Mouse (Mus musculus) left cerebral cortex, postnatal 25 days (tissue): ENCODE measurements at regions not wholly inside any gene's neighbourhood (a gene's known extent, or its start where the extent isn't known, plus 50 kb on each side); places are given as distances from the start of the nearest gene placed in this dataset.

Experiments used
- DNase-seq, 2 experiments: peaks; one replicate each; pipeline ENCODE4 v3.0.0; 2022; ENCODE audit warnings: low spot score in 2 of 2, mixed read lengths in 1 of 2
- intact Hi-C: fragments of 180-260 bp; cut with DNase I; formaldehyde crosslinking; loops from one replicate; pipeline ENCODE4 v1.15.1; 2025
- microRNA-seq, 2 experiments: library from miRNA; unstranded; fragments of <30 nt; microRNA quantifications; one replicate each; pipeline ENCODE4 v1.2.0; 2022

DNA sequence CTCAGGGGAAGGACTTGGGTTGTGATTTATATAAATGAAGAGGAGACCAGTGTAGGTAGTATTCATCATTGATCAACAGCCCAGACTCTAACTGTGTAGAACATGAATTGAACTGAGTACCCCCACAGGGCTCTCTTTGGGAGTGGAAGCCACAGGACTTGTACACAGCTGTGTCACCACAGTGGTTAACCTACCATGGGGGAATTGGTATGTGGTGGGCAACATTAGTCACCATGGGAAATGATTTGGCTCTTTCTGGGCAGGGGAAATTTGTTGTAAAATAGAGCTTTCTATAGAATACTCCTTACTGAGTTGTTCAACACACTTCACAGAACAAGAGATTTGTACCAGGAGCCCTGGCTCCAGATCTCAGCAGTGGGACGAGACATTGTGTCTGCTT is 87.3 kb upstream of the Prdm1 start:
- DNase-seq = no peak
- intact Hi-C loops = no loop called here

- intact Hi-C loops = no loop called here
- no peak for DNase-seq
These were observed 84.3 kb upstream of the Prdm1 start for GRCm38 (mm10) chr10:44612571-44612970.

GRCm38 (mm10) chr10:44611399-44611798 is 83.1 kb upstream of the Prdm1 start:
- intact Hi-C loops = no loop called here
- DNase-seq = no peak

GRCm38 (mm10) chr10:44609187-44609586 is 80.9 kb upstream of the Prdm1 start:
- no peak for DNase-seq
- intact Hi-C loops = no loop called here

GRCm38 (mm10) chr10:44607334-44607851 is 79.1 kb upstream of the Prdm1 start:
- DNase-seq = peak in 1 of 2 experiments; percentile 47
- intact Hi-C loops = no loop called here

DNA sequence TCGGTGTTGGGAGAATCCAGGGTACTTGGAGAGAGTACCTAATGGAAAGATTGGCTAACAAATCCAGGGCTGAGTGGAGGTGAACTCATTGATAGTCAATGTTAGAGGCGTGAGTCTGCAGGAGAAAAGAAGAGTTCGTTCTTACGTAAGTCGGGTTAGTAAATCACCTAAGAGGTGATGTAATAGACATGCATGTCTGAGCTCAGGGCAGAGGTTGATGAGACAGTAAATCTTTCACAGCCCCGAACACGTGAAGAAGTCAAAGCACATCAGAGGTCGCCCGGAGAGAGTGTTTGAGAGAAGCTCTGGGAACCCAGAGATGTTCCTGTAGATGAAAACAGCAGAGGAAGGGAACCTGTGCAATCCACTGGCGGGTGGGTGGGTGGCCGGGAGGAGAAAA is 76.2 kb upstream of the Prdm1 start:
- no peak for DNase-seq

DNA sequence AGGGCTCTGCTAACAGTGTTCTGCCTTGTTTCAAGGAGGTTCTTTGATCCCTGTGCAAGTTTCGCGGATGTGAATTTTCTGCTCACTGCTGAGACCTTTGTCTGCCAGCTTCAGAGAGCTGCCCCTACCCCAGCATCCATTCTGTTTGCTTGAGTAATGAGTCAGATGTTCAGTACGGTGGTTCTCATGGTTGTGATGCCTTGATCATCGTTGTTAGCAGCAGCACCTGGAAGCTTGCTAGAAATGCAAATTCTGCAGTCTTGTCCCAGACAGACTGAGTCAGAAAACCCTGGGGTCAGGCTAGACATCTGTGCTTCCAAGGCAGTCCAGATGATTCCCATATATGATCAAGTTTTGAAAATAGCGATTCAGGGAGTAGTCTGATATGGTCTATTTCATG is 75.2 kb upstream of the Prdm1 start:
- intact Hi-C loops = no loop called here
- DNase-seq = no peak

More for the DNA sequence above, 76.2 kb upstream of the Prdm1 start:
- intact Hi-C loops = no loop called here

DNA sequence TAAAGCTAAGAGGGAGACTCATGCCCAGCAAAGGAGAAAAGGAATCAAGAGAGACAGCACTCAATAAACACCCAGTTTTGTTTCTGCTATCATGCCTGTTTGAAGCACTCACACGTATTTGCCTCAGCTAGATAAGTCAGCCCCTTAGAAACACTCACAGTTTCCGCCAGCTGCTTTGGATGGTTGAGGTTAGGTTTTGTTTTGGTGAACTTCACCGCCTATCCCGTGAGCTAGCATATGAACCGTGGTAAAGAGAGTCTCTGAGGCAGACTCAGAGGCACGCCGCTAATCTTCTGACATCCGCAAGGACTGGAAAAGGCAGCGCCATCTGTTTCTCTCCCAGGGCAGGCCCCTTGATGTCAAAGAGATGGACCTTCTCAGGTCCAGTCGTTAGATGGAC is 73.2 kb upstream of the Prdm1 start:
- no peak for DNase-seq
- intact Hi-C loops = no loop called here

DNA sequence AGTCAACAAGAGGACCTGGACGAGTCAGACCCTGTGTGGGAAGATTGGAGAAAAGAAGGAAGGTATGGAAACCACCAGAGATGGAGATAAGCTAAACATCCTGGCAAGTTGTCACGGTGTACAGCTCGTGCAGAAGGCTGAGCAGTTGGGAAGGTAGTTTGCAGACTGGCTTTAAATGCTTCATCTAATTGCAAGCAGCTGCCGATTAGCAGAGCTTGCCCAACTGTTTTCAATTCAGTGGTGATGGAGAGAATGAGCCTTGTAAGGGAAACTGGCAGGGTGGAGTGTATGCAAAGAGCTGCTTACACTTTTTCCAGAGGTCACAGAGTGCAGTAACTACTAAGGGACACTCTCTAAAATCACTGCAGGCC is 71.6 kb upstream of the Prdm1 start:
- no peak for DNase-seq
- intact Hi-C loops = no loop called here

DNA sequence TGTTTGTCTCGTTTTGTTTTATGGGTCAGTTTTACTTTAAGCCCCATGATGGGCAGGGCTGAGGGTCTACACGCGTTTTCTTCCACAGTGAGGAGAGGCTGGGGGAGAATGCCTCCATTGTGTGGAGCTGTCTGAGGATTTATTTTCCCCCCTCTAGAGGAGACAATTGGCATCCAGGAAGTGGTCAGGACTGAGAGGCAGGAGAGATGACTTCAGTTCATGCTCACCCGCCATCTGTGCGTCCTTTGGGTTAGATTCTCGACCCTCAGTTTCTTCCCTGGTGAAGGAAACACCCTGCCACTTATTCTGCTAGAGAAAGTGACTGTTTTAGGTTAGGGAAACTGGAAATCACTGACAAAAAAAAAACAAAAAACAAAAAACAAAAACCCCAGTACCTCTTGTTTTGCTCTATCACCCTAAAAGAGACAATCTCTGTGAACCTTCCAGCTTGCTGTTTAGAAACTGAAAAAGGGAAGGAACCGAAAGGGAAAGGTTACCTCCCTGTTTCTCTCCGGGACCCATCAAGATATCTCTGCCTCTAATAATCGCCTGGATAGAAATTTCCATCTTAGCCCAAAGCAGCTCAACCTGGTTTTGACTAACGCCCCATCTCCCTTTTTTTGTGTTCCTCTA is 71.1 kb upstream of the Prdm1 start:
- DNase-seq = no peak
- intact Hi-C loops = no loop called here

DNA sequence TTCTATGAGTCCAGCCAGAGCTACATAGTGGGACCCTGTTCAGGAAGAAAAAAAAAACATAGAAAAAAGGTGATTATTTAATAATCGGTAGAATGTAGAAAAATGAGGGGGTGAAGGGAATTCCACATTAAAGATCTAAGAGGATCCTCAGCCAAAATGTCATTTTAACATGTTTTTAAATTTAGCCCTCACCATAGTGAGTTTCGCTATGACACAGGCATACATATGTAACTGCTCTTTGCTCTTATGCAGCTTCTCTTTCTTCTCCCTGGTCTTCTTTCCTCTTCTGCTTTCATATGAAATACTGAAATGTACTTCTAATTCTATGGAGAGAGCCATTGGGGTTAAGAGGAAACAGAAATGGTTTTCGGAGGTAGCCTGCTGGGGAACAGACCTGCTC is 70.3 kb upstream of the Prdm1 start:
- DNase-seq = no peak
- intact Hi-C loops = no loop called here

DNA sequence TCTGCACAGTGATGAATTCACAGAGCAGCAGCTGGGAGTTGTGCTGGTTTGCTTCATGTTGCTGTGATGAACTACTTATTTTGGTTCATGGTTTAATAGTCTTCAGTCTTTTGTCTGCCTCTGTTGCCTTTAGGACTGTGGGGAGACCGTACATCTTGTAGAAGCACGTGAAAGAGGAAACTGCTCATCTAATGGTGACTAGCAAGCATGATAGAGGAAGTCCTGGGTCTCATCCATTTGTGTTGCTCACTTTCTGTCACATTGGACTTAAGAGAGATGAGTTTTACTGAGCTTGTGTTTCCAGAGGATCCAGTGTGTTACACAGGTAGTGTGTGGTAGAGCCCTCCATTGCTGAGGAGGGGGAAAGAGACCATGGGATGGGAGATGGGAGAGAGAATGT is 67.6 kb upstream of the Prdm1 start:
- DNase-seq = no peak
- intact Hi-C loops = no loop called here

GRCm38 (mm10) chr10:44589842-44590241 is 61.5 kb upstream of the Prdm1 start:
- DNase-seq = no peak
- intact Hi-C loops = no loop called here

GRCm38 (mm10) chr10:44589352-44589751 is 61.1 kb upstream of the Prdm1 start:
- intact Hi-C loops = no loop called here
- DNase-seq = peak in 1 of 2 experiments; percentile 17

- intact Hi-C loops = no loop called here
These were observed 54.4 kb upstream of the Prdm1 start for GRCm38 (mm10) chr10:44582736-44583135.

More at GRCm38 (mm10) chr10:44582736-44583135, 54.4 kb upstream of the Prdm1 start:
- no peak for DNase-seq

Small RNA genes in the stretch of these regions (microRNA-seq; reads per million reads assigned to microRNA genes)
- gene Gm24271 = 0 reads per million in 2 experiments
